ENCODE assay signal across 9 mouse cellular contexts in genomic region chr15:102356501-102357325, GRCm38 (mm10). TPM values are rescaled to one million over a fixed set of nuclear protein-coding genes. Genes with fewer than 3 reads are reported as not detected.
DNase-seq lines count a peak whose midpoint lies in the region; ATAC-seq and TF ChIP-seq lines count a peak whose summit lies in the region.
"Had no signal": no experiment of that assay in that cellular context is flagged by ENCODE, and none has a peak within 500 bp of the region (broad histone marks: within the 10 kb centered on the region; RNA-seq: fewer than 3 reads in every experiment).

No protein-coding gene starts in this region.

- no peak for TF ChIP-seq CTCF in ES-Bruce4 (IDR thresholded peaks at IDR 0.05; ENCODE audit: low read depth, low read length)
- TF ChIP-seq CTCF in thymus, adult 2 months (IDR thresholded peaks at IDR 0.05; ENCODE audit: borderline replicate concordance, control insufficient read depth, extremely low read depth, insufficient read depth, low read length, poor library complexity) = no peak

- H3K27ac ChIP-seq in heart, embryonic 13.5 days (replicated peaks) = peak overlapping the region; percentile 86
- no peak overlapping the region for H3K27ac ChIP-seq in ES-Bruce4 (ENCODE audit: insufficient read depth, low read length)
- H3K27ac ChIP-seq in forebrain, embryonic 13.5 days = no peak overlapping the region
- no peak overlapping the region for H3K27ac ChIP-seq in liver, embryonic 15.5 days (replicated peaks)
- no peak overlapping the region for H3K27ac ChIP-seq in thymus, adult 2 months (ENCODE audit: control insufficient read depth, insufficient read depth, low read length)

- 40% methylated on average over 16 of the region's 16 CpGs for WGBS in heart, embryonic 13.5 days
- WGBS in forebrain, embryonic 13.5 days = 31% methylated on average over 16 of the region's 16 CpGs
- 33% methylated on average over 16 of the region's 16 CpGs for WGBS in liver, embryonic 15.5 days (ENCODE audit: insufficient replicate concordance)
- WGBS in thymus, adult 2 months = 66% methylated on average over 16 of the region's 16 CpGs

- H3K4me1 ChIP-seq in heart, embryonic 13.5 days = peaks cover 39% of the 10 kb centered on the region
- no peaks in the 10 kb centered on the region for H3K4me1 ChIP-seq in ES-Bruce4 (ENCODE audit: control insufficient read depth, insufficient read depth, low read length)
- H3K4me1 ChIP-seq in forebrain, embryonic 13.5 days = peaks cover 20% of the 10 kb centered on the region
- H3K4me1 ChIP-seq in liver, embryonic 15.5 days (replicated peaks) = peaks cover 22% of the 10 kb centered on the region
- peaks cover 21% of the 10 kb centered on the region for H3K4me1 ChIP-seq in thymus, adult 2 months (replicated peaks; ENCODE audit: control insufficient read depth, insufficient read depth, low read length)

- TF ChIP-seq POLR2A in ES-Bruce4 (IDR thresholded peaks at IDR 0.05; ENCODE audit: insufficient read depth, low read length) = no peak
- no peak for TF ChIP-seq POLR2A in thymus, adult 2 months (IDR thresholded peaks at IDR 0.05; ENCODE audit: control insufficient read depth, extremely low read depth, insufficient read depth, low read length, poor library complexity)

- peak overlapping the region; percentile 59 for H3K4me3 ChIP-seq in heart, embryonic 13.5 days
- H3K4me3 ChIP-seq in ES-Bruce4 (ENCODE audit: low read depth, low read length) = peak overlapping the region; percentile 74
- H3K4me3 ChIP-seq in forebrain, embryonic 13.5 days = peak overlapping the region; percentile 55; the same call in 1 of the 2 replicates
- no peak overlapping the region for H3K4me3 ChIP-seq in liver, embryonic 15.5 days (replicated peaks)
- H3K4me3 ChIP-seq in thymus, adult 2 months (ENCODE audit: control insufficient read depth, insufficient read depth, low read length) = no peak overlapping the region

- DNase-seq in heart, adult 9 months (ENCODE audit: low spot score in 2 of 2) = no peak
- DNase-seq in gastrocnemius, postnatal 4 days (ENCODE audit: low spot score in 2 of 2) = no peak
- DNase-seq in thymus, adult 2 months = no peak
- DNase-seq in adrenal gland, adult 18-20 months (ENCODE audit: low spot score in 2 of 2) = no peak
- DNase-seq: adrenal gland, adult 8-10 months had no signal

- ATAC-seq in heart, embryonic 13.5 days (ENCODE audit: extremely low read depth, insufficient number of reproducible peaks, low FRiP score, low TSS enrichment) = no peak
- ATAC-seq in forebrain, embryonic 13.5 days = no peak
- no peak for ATAC-seq in liver, embryonic 15.5 days (ENCODE audit: insufficient read depth)

- TF ChIP-seq EP300 in ES-Bruce4 (IDR thresholded peaks at IDR 0.05; ENCODE audit: insufficient read depth, low read depth, low read length) = no peak

- peak overlapping the region; percentile 97 for H3K4me2 ChIP-seq in heart, embryonic 13.5 days
- H3K4me2 ChIP-seq in forebrain, embryonic 13.5 days = peak overlapping the region; percentile 89; the same call in 1 of the 2 replicates
- peak overlapping the region; percentile 79 for H3K4me2 ChIP-seq in liver, embryonic 15.5 days

- no peaks in the 10 kb centered on the region for H3K36me3 ChIP-seq in heart, embryonic 13.5 days
- H3K36me3 ChIP-seq in ES-Bruce4 (ENCODE audit: control insufficient read depth, insufficient read depth, low read length, poor library complexity, severe bottlenecking) = no peaks in the 10 kb centered on the region
- H3K36me3 ChIP-seq in forebrain, embryonic 13.5 days (ENCODE audit: poor library complexity, severe bottlenecking) = no peaks in the 10 kb centered on the region
- H3K36me3 ChIP-seq in liver, embryonic 15.5 days (replicated peaks) = no peaks in the 10 kb centered on the region
- no peaks in the 10 kb centered on the region for H3K36me3 ChIP-seq in thymus, adult 2 months (ENCODE audit: control insufficient read depth, insufficient read depth, low read length)

- peak overlapping the region; percentile 81 for H3K9ac ChIP-seq in heart, embryonic 13.5 days
- H3K9ac ChIP-seq in ES-Bruce4 (ENCODE audit: low read depth, poor library complexity, severe bottlenecking) = peak overlapping the region; percentile 91
- H3K9ac ChIP-seq in forebrain, embryonic 13.5 days = no peak overlapping the region
- H3K9ac ChIP-seq in liver, embryonic 15.5 days = no peak overlapping the region

- H3K9me3 ChIP-seq in heart, embryonic 13.5 days = no peaks in the 10 kb centered on the region
- no peaks in the 10 kb centered on the region for H3K9me3 ChIP-seq in ES-Bruce4 (replicated peaks; ENCODE audit: control insufficient read depth, insufficient read depth, low read length, poor library complexity, severe bottlenecking)
- no peaks in the 10 kb centered on the region for H3K9me3 ChIP-seq in forebrain, embryonic 13.5 days (replicated peaks)
- no peaks in the 10 kb centered on the region for H3K9me3 ChIP-seq in liver, embryonic 15.5 days (replicated peaks)

- H3K27me3 ChIP-seq in heart, embryonic 13.5 days (replicated peaks) = peaks cover 59% of the 10 kb centered on the region
- no peaks in the 10 kb centered on the region for H3K27me3 ChIP-seq in ES-Bruce4 (ENCODE audit: control insufficient read depth, insufficient read depth, low read length, poor library complexity, severe bottlenecking)
- H3K27me3 ChIP-seq in forebrain, embryonic 13.5 days = peaks cover 49% of the 10 kb centered on the region
- peaks cover 91% of the 10 kb centered on the region for H3K27me3 ChIP-seq in liver, embryonic 15.5 days
- H3K27me3 ChIP-seq in thymus, adult 2 months (ENCODE audit: control insufficient read depth, insufficient read depth, low read length) = peaks cover 20% of the 10 kb centered on the region

RNA-seq across cellular contexts. Expression of gene Aaas, which starts 6.1 kb away (rescaled TPM):
- polyA plus RNA-seq in heart, embryonic 13.5 days (2015; fragmentation: Nextera tagmentation; extraction: Ambion mirVana) = 54.0 and 58.1 TPM in 2 replicates
- 196 and 252 TPM in 2 replicates for polyA plus RNA-seq in ES-Bruce4 (2011; ENCODE audit: insufficient read depth, insufficient read length, low read depth, missing spikeins)
- polyA plus RNA-seq in forebrain, embryonic 13.5 days (2015; fragmentation: Nextera tagmentation; extraction: Ambion mirVana) = 64.1 and 66.5 TPM in 2 replicates
- polyA plus RNA-seq in liver, embryonic 15.5 days (2015; fragmentation: Nextera tagmentation; extraction: Ambion mirVana) = 41.7 and 48.3 TPM in 2 replicates
- 10 to 100 TPM; 14.0 to 14.3 TPM for total RNA-seq in gastrocnemius, postnatal 4 days (2021)
- 106 and 107 TPM in 2 replicates for polyA plus RNA-seq in thymus, adult 2 months (2012; rRNA removed)
- total RNA-seq in adrenal gland, adult 18-20 months (2021) = 10 to 100 TPM; 12.0 to 14.7 TPM

RNA-seq across cellular contexts. Expression of gene Sp7, which starts 10.3 kb away (rescaled TPM):
- polyA plus RNA-seq in heart, embryonic 13.5 days (2015; fragmentation: Nextera tagmentation; extraction: Ambion mirVana) = 0.16 and 0.19 TPM in 2 replicates
- polyA plus RNA-seq in ES-Bruce4 (2011; ENCODE audit: insufficient read depth, insufficient read length, low read depth, missing spikeins) = not detected in 2 replicates
- 0.15 and 0.18 TPM in 2 replicates for polyA plus RNA-seq in forebrain, embryonic 13.5 days (2015; fragmentation: Nextera tagmentation; extraction: Ambion mirVana)
- polyA plus RNA-seq in liver, embryonic 15.5 days (2015; fragmentation: Nextera tagmentation; extraction: Ambion mirVana) = not detected in 2 replicates
- under 1 TPM; 0.18 to 0.22 TPM for total RNA-seq in gastrocnemius, postnatal 4 days (2021)
- 0.13 and 0.23 TPM in 2 replicates for polyA plus RNA-seq in thymus, adult 2 months (2012; rRNA removed)
- under 1 TPM in 1 of 2 experiments, not detected in 1; 0.10 TPM for total RNA-seq in adrenal gland, adult 18-20 months (2021)

RNA-seq across cellular contexts. Expression of gene Myg1, which starts 25.2 kb away (rescaled TPM):
- 60.0 and 65.0 TPM in 2 replicates for polyA plus RNA-seq in heart, embryonic 13.5 days (2015; fragmentation: Nextera tagmentation; extraction: Ambion mirVana)
- polyA plus RNA-seq in ES-Bruce4 (2011; ENCODE audit: insufficient read depth, insufficient read length, low read depth, missing spikeins) = 38.6 and 48.8 TPM in 2 replicates
- 116 and 126 TPM in 2 replicates for polyA plus RNA-seq in forebrain, embryonic 13.5 days (2015; fragmentation: Nextera tagmentation; extraction: Ambion mirVana)
- polyA plus RNA-seq in liver, embryonic 15.5 days (2015; fragmentation: Nextera tagmentation; extraction: Ambion mirVana) = 38.1 and 40.1 TPM in 2 replicates
- 10 to 100 TPM; 31.0 to 35.1 TPM for total RNA-seq in gastrocnemius, postnatal 4 days (2021)
- polyA plus RNA-seq in thymus, adult 2 months (2012; rRNA removed) = 104 and 105 TPM in 2 replicates
- 10 to 100 TPM; 48.9 to 54.7 TPM for total RNA-seq in adrenal gland, adult 18-20 months (2021)

RNA-seq across cellular contexts. Expression of gene Pfdn5, which starts 30.8 kb away (rescaled TPM):
- 310 and 347 TPM in 2 replicates for polyA plus RNA-seq in heart, embryonic 13.5 days (2015; fragmentation: Nextera tagmentation; extraction: Ambion mirVana)
- polyA plus RNA-seq in ES-Bruce4 (2011; ENCODE audit: insufficient read depth, insufficient read length, low read depth, missing spikeins) = 233 and 309 TPM in 2 replicates
- polyA plus RNA-seq in forebrain, embryonic 13.5 days (2015; fragmentation: Nextera tagmentation; extraction: Ambion mirVana) = 470 and 502 TPM in 2 replicates
- 104 and 114 TPM in 2 replicates for polyA plus RNA-seq in liver, embryonic 15.5 days (2015; fragmentation: Nextera tagmentation; extraction: Ambion mirVana)
- 100 to 1,000 TPM; 331 to 348 TPM for total RNA-seq in gastrocnemius, postnatal 4 days (2021)
- polyA plus RNA-seq in thymus, adult 2 months (2012; rRNA removed) = 76.0 and 93.2 TPM in 2 replicates
- 100 to 1,000 TPM; 443 to 458 TPM for total RNA-seq in adrenal gland, adult 18-20 months (2021)

RNA-seq across cellular contexts. Expression of gene Sp1, which starts 49.2 kb away (rescaled TPM):
- 4.3 and 4.6 TPM in 2 replicates for polyA plus RNA-seq in heart, embryonic 13.5 days (2015; fragmentation: Nextera tagmentation; extraction: Ambion mirVana)
- polyA plus RNA-seq in ES-Bruce4 (2011; ENCODE audit: insufficient read depth, insufficient read length, low read depth, missing spikeins) = 103 and 106 TPM in 2 replicates
- polyA plus RNA-seq in forebrain, embryonic 13.5 days (2015; fragmentation: Nextera tagmentation; extraction: Ambion mirVana) = 7.0 and 8.1 TPM in 2 replicates
- 3.5 and 3.7 TPM in 2 replicates for polyA plus RNA-seq in liver, embryonic 15.5 days (2015; fragmentation: Nextera tagmentation; extraction: Ambion mirVana)
- 10 to 100 TPM; 54.9 to 69.9 TPM for total RNA-seq in gastrocnemius, postnatal 4 days (2021)
- polyA plus RNA-seq in thymus, adult 2 months (2012; rRNA removed) = 45.0 and 52.1 TPM in 2 replicates
- 10 to 100 TPM; 61.1 to 62.1 TPM for total RNA-seq in adrenal gland, adult 18-20 months (2021)

Comparison
In these comparisons a context has a peak if more than half of its experiments do, and no peak if none do; other contexts are left out.
1. H3K4me3 ChIP-seq: peak in heart, embryonic 13.5 days (single experiment), ES-Bruce4 (single experiment) and forebrain, embryonic 13.5 days (single experiment); none in liver, embryonic 15.5 days (single experiment) and thymus, adult 2 months (single experiment).
2. H3K9ac ChIP-seq: peak in heart, embryonic 13.5 days (single experiment) and ES-Bruce4 (single experiment); none in forebrain, embryonic 13.5 days (single experiment) and liver, embryonic 15.5 days (single experiment).
3. Peak in every context shown above with its lines, with median percentiles within 50 percentile points of each other: H3K4me2 ChIP-seq.